Mouse (Mus musculus): Measurements from ENCODE around the gene B3gnt3. TPM values are rescaled to one million over a fixed set of nuclear protein-coding genes. Genes with fewer than 3 reads are reported as not detected.

Gene B3gnt3
- polyA plus RNA-seq, 1 experiment = 69.3 TPM

DNA sequence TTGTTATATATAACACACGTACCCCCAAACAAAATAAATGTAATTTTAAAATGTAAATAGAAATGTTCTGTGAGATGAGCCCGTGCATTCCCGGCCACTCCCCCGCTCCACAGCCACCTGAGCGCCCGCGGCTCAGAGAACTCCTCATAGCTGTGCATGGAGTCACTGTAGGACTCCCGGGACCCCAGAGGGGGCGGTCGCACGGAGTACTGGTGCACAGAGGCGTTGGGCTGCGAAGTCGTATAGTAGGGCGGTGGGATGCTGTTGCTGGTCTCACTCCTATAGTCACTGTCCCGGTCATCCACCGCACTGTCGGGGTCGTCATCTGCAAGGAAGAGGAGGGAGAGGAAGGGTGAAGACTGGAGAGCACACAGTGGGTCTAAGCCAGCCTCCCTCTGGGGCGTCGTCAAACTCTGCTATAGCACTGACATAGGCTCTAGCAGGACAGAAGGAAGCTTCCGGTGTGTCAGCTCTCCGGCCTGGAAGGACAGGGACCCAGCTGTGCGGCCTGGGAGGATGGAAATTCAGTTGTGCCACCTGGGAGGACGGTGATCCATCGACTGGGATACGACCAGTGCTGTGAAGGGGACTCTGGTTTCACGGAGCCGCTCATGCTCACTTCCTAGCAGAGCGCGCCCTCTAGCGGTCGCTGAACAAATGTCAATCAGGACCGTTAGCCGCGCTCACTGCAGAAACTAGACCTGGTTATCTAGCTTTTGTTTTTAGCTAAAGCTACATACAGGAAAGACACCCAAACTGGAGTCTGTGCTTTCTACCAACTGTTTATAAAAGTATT lies 41.1 kb downstream of the B3gnt3 start:
- WGBS = 13% methylated on average over 36 of the region's 36 CpGs
- no peak for DNase-seq (ENCODE audit: low read depth, low spot score)

DNA sequence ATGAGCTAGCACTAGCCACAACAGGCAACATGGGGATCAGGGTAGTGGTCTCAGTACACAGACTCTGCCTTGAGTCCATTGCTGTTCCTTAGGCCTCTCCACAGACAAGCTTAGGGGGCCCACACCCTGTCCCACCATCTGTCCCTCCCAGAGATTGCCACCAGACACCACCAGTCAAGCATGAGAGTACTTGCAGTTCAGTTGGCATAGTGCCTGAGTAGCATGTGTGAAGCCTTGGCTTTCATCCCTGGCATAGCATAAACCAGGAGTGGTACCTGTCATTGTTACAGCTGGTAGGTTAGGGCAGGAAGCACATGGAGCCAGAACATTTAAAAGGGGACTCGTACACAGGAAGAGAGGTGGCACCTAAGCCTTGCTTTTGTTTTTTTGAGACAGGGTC lies 41.8 kb downstream of the B3gnt3 start:
- WGBS = 39% methylated on average over 1 of the region's 1 CpGs

DNA sequence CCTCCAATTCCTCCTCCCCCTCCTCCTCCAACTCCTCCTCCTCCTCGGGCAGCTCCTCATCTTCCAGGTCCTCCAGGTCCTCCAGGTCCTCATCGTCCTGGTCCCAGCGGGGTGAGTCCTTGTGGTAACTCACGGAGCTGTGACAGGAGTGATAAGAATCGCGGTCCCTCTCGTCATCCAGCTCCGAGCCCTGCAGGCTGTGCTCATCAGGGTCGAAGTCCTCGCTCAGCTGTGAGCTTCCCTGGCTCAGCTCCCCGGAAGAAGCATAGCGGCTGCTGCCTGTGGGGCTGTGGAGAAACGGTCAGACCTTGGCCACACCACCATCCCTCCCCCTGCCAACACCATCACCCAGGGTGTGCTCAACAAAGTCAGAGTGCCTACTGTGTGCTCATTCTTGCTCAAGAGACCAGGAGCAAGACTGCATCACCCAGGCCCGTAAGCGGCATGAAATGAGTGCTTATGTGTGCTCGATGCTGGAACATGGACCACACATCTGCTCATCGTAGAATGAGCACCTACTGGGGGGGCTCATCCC lies 43.0 kb downstream of the B3gnt3 start:
- 19% methylated on average over 17 of the region's 17 CpGs for WGBS
- DNase-seq (ENCODE audit: low read depth, low spot score) = no peak

More for the DNA sequence above, 41.8 kb downstream of the B3gnt3 start:
- DNase-seq (ENCODE audit: low read depth, low spot score) = no peak

DNA sequence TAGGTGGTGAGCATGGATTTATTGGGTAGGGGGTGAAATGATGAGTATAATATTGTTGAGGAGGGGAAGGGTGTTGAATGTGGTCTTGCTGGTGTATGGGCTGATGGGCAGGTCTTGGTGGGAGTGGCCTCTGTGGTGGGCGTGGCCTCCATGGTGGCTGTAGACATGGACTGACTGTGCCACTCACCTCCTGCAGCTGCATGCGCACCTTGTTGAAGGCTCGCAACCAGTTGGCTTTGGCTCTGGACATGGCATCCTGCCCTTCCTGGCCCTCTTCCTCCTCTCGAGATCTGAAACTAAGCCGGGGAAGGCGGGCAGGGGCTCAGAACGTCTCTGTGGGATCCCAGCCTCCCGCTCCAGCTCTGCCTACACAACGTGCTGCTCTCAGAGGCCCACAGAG lies 43.8 kb downstream of the B3gnt3 start:
- DNase-seq (ENCODE audit: low read depth, low spot score) = no peak

DNA sequence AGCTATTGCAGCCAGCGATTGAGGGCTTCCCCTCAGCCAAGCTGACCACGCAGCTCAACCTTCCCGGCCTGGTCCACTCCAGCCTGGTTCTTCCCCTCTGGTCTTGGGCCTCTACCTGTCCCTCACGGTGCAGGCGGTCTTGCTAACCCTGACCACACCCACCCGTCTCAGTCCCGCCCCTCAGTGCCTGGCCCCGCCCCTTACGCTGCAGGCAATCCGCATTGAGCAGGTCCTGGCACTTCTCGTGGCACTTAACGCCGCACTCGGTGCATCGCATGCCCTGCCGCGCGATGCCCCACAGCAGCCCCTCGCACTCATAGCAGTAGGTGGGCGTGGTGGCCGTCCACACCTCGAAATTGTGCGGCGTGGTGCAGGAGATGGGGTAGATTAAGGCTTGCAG lies 47.0 kb downstream of the B3gnt3 start:
- no peak for DNase-seq (ENCODE audit: low read depth, low spot score)
- WGBS = under 1% methylated on average over 24 of the region's 24 CpGs

More for the DNA sequence above, 43.8 kb downstream of the B3gnt3 start:
- WGBS = 26% methylated on average over 9 of the region's 9 CpGs

DNA sequence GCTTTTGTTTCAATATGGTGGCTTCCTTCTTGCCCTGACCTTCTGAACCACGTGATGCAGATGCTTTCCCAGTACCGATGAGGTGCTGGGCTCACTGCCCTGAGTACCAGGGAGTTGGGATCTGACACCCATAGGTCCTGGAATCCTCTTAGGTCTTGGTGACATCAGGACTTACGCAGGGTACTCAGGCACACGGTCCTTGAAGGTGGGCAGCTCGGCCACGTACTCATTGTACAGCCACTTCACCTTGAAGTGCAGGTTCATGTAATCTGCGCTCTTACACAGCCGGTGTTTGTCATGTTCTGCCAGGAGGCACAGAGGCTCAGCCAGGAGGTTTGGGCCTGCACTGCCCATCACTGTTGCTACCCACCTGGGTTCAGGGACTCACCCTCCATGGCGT lies 56.1 kb downstream of the B3gnt3 start:
- 82% methylated on average over 9 of the region's 9 CpGs for WGBS
- no peak for DNase-seq (ENCODE audit: low read depth, low spot score)

Other genes starting within 250 kb of the B3gnt3 start
- 16.8 and 18.8 TPM in 2 replicates for gene Abhd8, start 238.1 kb downstream of the B3gnt3 start, polyA plus RNA-seq (2012; rRNA removed)
- gene Mrpl34, start 236.8 kb downstream of the B3gnt3 start, polyA plus RNA-seq (2012; rRNA removed) = 94.1 and 124 TPM in 2 replicates
- gene Dda1, start 232.6 kb downstream of the B3gnt3 start, polyA plus RNA-seq (2012; rRNA removed) = 78.5 and 80.9 TPM in 2 replicates
- gene Ano8, start 215.8 kb downstream of the B3gnt3 start, polyA plus RNA-seq (2012; rRNA removed) = 7.3 and 8.9 TPM in 2 replicates
- gene Gtpbp3, start 213.7 kb downstream of the B3gnt3 start, polyA plus RNA-seq (2012; rRNA removed) = 18.5 and 23.7 TPM in 2 replicates
- 122 and 163 TPM in 2 replicates for gene Plvap, start 190.0 kb downstream of the B3gnt3 start, polyA plus RNA-seq (2012; rRNA removed)
- gene Ccdc194, start 176.1 kb downstream of the B3gnt3 start, polyA plus RNA-seq (2012; rRNA removed) = 0.05 TPM in 1 of 2 replicates, not detected in the other
- 114 and 131 TPM in 2 replicates for gene Bst2, start 164.3 kb downstream of the B3gnt3 start, polyA plus RNA-seq (2012; rRNA removed)
- 144 and 164 TPM in 2 replicates for gene Mvb12a, start 158.9 kb downstream of the B3gnt3 start, polyA plus RNA-seq (2012; rRNA removed)
- gene Tmem221, start 142.9 kb downstream of the B3gnt3 start, polyA plus RNA-seq (2012; rRNA removed) = 0.71 and 1.0 TPM in 2 replicates
- gene Nxnl1, start 135.2 kb downstream of the B3gnt3 start, polyA plus RNA-seq (2012; rRNA removed) = not detected in 2 replicates
- gene Slc27a1, start 132.9 kb downstream of the B3gnt3 start, polyA plus RNA-seq (2012; rRNA removed) = 19.4 and 25.6 TPM in 2 replicates
- 109 and 111 TPM in 2 replicates for gene Pgls, start 109.6 kb downstream of the B3gnt3 start, polyA plus RNA-seq (2012; rRNA removed)
- 3.3 and 4.1 TPM in 2 replicates for gene Fam129c, start 104.1 kb downstream of the B3gnt3 start, polyA plus RNA-seq (2012; rRNA removed)
- gene Colgalt1, start 90.8 kb downstream of the B3gnt3 start, polyA plus RNA-seq (2012; rRNA removed) = 45.0 and 68.0 TPM in 2 replicates
- gene Unc13a, start 30.0 kb downstream of the B3gnt3 start, polyA plus RNA-seq (2012; rRNA removed) = 1.0 and 1.3 TPM in 2 replicates
- gene Jak3, start 25.5 kb downstream of the B3gnt3 start, polyA plus RNA-seq (2012; rRNA removed) = 15.0 and 15.3 TPM in 2 replicates
- gene Insl3, start 12.6 kb downstream of the B3gnt3 start, polyA plus RNA-seq (2012; rRNA removed) = 12.1 and 17.2 TPM in 2 replicates
- gene Fcho1, start 23.9 kb upstream of the B3gnt3 start, polyA plus RNA-seq (2012; rRNA removed) = 16.9 and 22.0 TPM in 2 replicates
- 0.38 and 0.41 TPM in 2 replicates for gene Zfp709, start 180.2 kb upstream of the B3gnt3 start, polyA plus RNA-seq (2012; rRNA removed)
- 0.17 and 0.33 TPM in 2 replicates for gene Zfp882, start 206.8 kb upstream of the B3gnt3 start, polyA plus RNA-seq (2012; rRNA removed)
- 3.0 and 4.6 TPM in 2 replicates for gene Zfp617, start 206.8 kb upstream of the B3gnt3 start, polyA plus RNA-seq (2012; rRNA removed)
- gene Zfp961, start 249.2 kb upstream of the B3gnt3 start, polyA plus RNA-seq (2012; rRNA removed) = 4.1 and 5.3 TPM in 2 replicates